Mouse (Mus musculus): ENCODE results near the gene Tas1r3.

DNA sequence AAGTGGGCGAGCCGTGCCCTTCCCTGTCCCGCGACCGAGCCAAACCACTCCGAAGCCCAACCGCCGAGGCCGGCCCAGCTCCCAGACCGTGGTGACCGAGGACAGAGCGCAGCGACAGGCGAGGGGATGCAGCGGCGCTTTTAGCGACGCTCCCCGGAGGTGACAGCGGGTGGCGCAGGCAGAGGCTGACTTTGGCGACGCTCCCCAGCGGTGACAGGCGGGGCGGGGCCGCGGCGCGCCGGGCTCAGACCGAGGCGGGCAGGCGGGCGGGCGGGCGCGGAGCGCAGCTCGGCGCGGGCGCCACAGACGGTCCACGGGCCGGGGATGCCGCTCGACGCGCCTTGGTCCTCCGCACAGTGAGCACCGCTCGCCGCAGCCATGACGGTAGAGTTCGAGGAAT is 28.9 kb upstream of the Tas1r3 start:
- TF ChIP-seq CTCF (conservative IDR thresholded peaks at IDR 0.05; ENCODE audit: low read length) (no peak), POU5F1 (IDR thresholded peaks at IDR 0.05; ENCODE audit: borderline replicate concordance, low read length) (no peak), NANOG (IDR thresholded peaks at IDR 0.05; ENCODE audit: borderline replicate concordance, low read length) (no peak)
